33 mouse cellular contexts compared by ENCODE assay signal in the genomic region with DNA sequence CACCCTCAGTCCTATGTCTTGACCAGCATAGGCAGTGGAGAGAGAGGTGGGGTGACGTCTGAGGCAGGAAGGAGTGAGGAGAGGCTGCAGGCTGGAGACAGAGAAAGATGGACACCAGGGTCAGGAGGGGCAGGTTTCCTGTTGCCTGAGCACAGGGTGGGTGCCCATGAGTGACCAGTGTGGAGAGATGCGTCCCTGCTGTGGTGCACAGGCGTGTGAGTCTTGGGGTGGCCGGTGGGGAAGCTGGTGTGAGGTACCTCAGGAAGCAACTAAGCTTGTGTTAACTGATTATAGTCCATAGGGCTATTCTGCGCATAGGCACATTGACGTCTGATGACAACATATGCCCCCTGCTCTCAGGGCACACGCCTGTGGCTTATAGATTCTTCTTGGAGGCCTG. TPM values are rescaled to one million over a fixed set of nuclear protein-coding genes. Genes with fewer than 3 reads are reported as not detected.
DNase-seq lines count a peak whose midpoint lies in the region; ATAC-seq and TF ChIP-seq lines count a peak whose summit lies in the region.
"Had no signal": no experiment of that assay in that cellular context is flagged by ENCODE, and none has a peak within 500 bp of the region (broad histone marks: within the 10 kb centered on the region; RNA-seq: fewer than 3 reads in every experiment).

No protein-coding gene starts in this region.

- H3K27ac ChIP-seq in heart, embryonic 11.5 days (ENCODE audit: low read depth, low read length), result no peak overlapping the region
- no peak overlapping the region for H3K27ac ChIP-seq in kidney, embryonic 14.5 days (ENCODE audit: low read depth, low read length)
- H3K27ac ChIP-seq in midbrain, embryonic 10.5 days (replicated peaks), result no peak overlapping the region
- H3K27ac ChIP-seq in midbrain, embryonic 16.5 days (ENCODE audit: low read length), result no peak overlapping the region
- H3K27ac ChIP-seq: embryonic facial prominence, embryonic 12.5 days; gastrocnemius, adult 2 months; heart, embryonic 15.5 days; hindbrain, embryonic 12.5 days; limb, embryonic 12.5 days; midbrain, embryonic 12.5 days; neural tube, embryonic 13.5 days; stomach, postnatal 0 days had no signal

- H3K4me1 ChIP-seq in heart, embryonic 11.5 days (ENCODE audit: control insufficient read depth, insufficient read depth, low read length), result peaks cover 5% of the 10 kb centered on the region
- peaks cover 10% of the 10 kb centered on the region for H3K4me1 ChIP-seq in kidney, embryonic 14.5 days (ENCODE audit: control insufficient read depth, insufficient read depth, low read length)
- peaks cover 9% of the 10 kb centered on the region for H3K4me1 ChIP-seq in midbrain, embryonic 10.5 days
- peaks cover 8% of the 10 kb centered on the region for H3K4me1 ChIP-seq in midbrain, embryonic 16.5 days (ENCODE audit: control insufficient read depth, insufficient read depth, low read length)
- no peaks in the 10 kb centered on the region for H3K4me1 ChIP-seq in G1E (ENCODE audit: insufficient read depth, low read depth, low read length)

- H3K9me3 ChIP-seq in heart, embryonic 11.5 days (replicated peaks; ENCODE audit: control insufficient read depth, low read length), result no peaks in the 10 kb centered on the region; the same call in 1 of the 2 replicates
- peaks cover 7% of the 10 kb centered on the region; the same call in 1 of the 2 replicates for H3K9me3 ChIP-seq in kidney, embryonic 14.5 days (ENCODE audit: control insufficient read depth, low read length)
- peaks cover 7% of the 10 kb centered on the region for H3K9me3 ChIP-seq in midbrain, embryonic 10.5 days (replicated peaks)
- no peaks in the 10 kb centered on the region for H3K9me3 ChIP-seq in midbrain, embryonic 16.5 days (replicated peaks; ENCODE audit: control insufficient read depth, low read length, poor library complexity, severe bottlenecking)
- peaks cover 94% of the 10 kb centered on the region for H3K9me3 ChIP-seq in G1E (replicated peaks)
- H3K9me3 ChIP-seq: embryonic facial prominence, embryonic 12.5 days; heart, embryonic 15.5 days; hindbrain, embryonic 12.5 days; neural tube, embryonic 13.5 days had no signal

- H3K36me3 ChIP-seq in heart, embryonic 11.5 days (ENCODE audit: control insufficient read depth, insufficient read depth, low read length), result no peaks in the 10 kb centered on the region
- no peaks in the 10 kb centered on the region for H3K36me3 ChIP-seq in kidney, embryonic 14.5 days (ENCODE audit: control insufficient read depth, insufficient read depth, low read length)
- H3K36me3 ChIP-seq in midbrain, embryonic 10.5 days, result no peaks in the 10 kb centered on the region
- H3K36me3 ChIP-seq in midbrain, embryonic 16.5 days (ENCODE audit: control insufficient read depth, insufficient read depth, low read length), result no peaks in the 10 kb centered on the region
- H3K36me3 ChIP-seq in G1E (replicated peaks), result no peaks in the 10 kb centered on the region
- H3K36me3 ChIP-seq: embryonic facial prominence, embryonic 12.5 days; heart, embryonic 15.5 days; hindbrain, embryonic 12.5 days; limb, embryonic 12.5 days; midbrain, embryonic 12.5 days; neural tube, embryonic 13.5 days had no signal

- no peak for ATAC-seq in heart, embryonic 11.5 days (replicated peaks; ENCODE audit: insufficient number of reproducible peaks, low FRiP score, low TSS enrichment)
- ATAC-seq in kidney, embryonic 14.5 days (ENCODE audit: low FRiP score, low TSS enrichment), result no peak
- no peak for ATAC-seq in midbrain, embryonic 16.5 days
- ATAC-seq in G1E (ENCODE audit: extremely low read depth, insufficient number of reproducible peaks, low FRiP score, poor library complexity, severe bottlenecking), result no peak
- ATAC-seq: forebrain, embryonic 16.5 days; Patski had no signal

- WGBS in heart, embryonic 11.5 days (ENCODE audit: insufficient replicate concordance), result 75% methylated on average over 7 of the region's 7 CpGs
- WGBS in kidney, embryonic 14.5 days, result 76% methylated on average over 7 of the region's 7 CpGs
- WGBS in midbrain, embryonic 10.5 days, result 93% methylated on average over 7 of the region's 7 CpGs
- WGBS in midbrain, embryonic 16.5 days, result 86% methylated on average over 7 of the region's 7 CpGs

- H3K4me3 ChIP-seq in heart, embryonic 11.5 days (ENCODE audit: low read depth, low read length), result no peak overlapping the region
- no peak overlapping the region for H3K4me3 ChIP-seq in kidney, embryonic 14.5 days (ENCODE audit: low read length)
- no peak overlapping the region for H3K4me3 ChIP-seq in midbrain, embryonic 10.5 days
- no peak overlapping the region for H3K4me3 ChIP-seq in midbrain, embryonic 16.5 days (ENCODE audit: low read depth, low read length)
- H3K4me3 ChIP-seq in G1E (ENCODE audit: low read depth, low read length), result peak overlapping the region; percentile 5; the same call in 1 of the 2 replicates
- H3K4me3 ChIP-seq: embryonic facial prominence, embryonic 12.5 days; gastrocnemius, adult 2 months; heart, embryonic 15.5 days; hindbrain, embryonic 12.5 days; limb, embryonic 12.5 days; midbrain, embryonic 12.5 days; neural tube, embryonic 13.5 days had no signal

- H3K9ac ChIP-seq in heart, embryonic 11.5 days (ENCODE audit: low read depth, low read length), result no peak overlapping the region
- H3K9ac ChIP-seq in kidney, embryonic 14.5 days (ENCODE audit: low read depth, low read length), result no peak overlapping the region
- H3K9ac ChIP-seq in midbrain, embryonic 16.5 days (ENCODE audit: low read depth, low read length), result no peak overlapping the region
- H3K9ac ChIP-seq: embryonic facial prominence, embryonic 12.5 days; heart, embryonic 15.5 days; hindbrain, embryonic 12.5 days; limb, embryonic 12.5 days; midbrain, embryonic 12.5 days; neural tube, embryonic 13.5 days had no signal

- no peak for TF ChIP-seq CTCF in G1E (IDR thresholded peaks at IDR 0.05; ENCODE audit: low read depth, low read length)

- H3K27me3 ChIP-seq in heart, embryonic 11.5 days (ENCODE audit: control insufficient read depth, insufficient read depth, low read length), result peaks cover 5% of the 10 kb centered on the region; the same call in 1 of the 2 replicates
- H3K27me3 ChIP-seq in kidney, embryonic 14.5 days (ENCODE audit: control insufficient read depth, insufficient read depth, low read length), result peaks cover 15% of the 10 kb centered on the region
- H3K27me3 ChIP-seq in midbrain, embryonic 10.5 days (ENCODE audit: low read depth, poor library complexity, severe bottlenecking), result 0 out of 2 replicates have a peak, but pooled peaks cover 4% of the 10 kb centered on the region
- no peaks in the 10 kb centered on the region for H3K27me3 ChIP-seq in midbrain, embryonic 16.5 days (ENCODE audit: control insufficient read depth, insufficient read depth, low read depth, low read length)
- no peaks in the 10 kb centered on the region for H3K27me3 ChIP-seq in G1E (ENCODE audit: insufficient read depth, low read length)
- H3K27me3 ChIP-seq: embryonic facial prominence, embryonic 12.5 days had no signal

- DNase-seq in heart, adult 11 months, result peak; percentile 86
- peak; percentile 15 for DNase-seq in kidney, adult 18-20 months
- peak; percentile 9 for DNase-seq in midbrain, embryonic 10.5 days (ENCODE audit: low spot score)
- DNase-seq in G1E (ENCODE audit: low spot score), result no peak
- DNase-seq in adrenal gland, postnatal 25 days, result no peak
- DNase-seq: adrenal gland, postnatal 10 days; cerebellum, adult 11-12 months; cerebellum, adult 9-11 months; embryo, embryonic 11 days; gastrocnemius, adult 2 months; gastrocnemius, postnatal 36 days; layer of hippocampus, adult 9-11 months; lung, postnatal 36 days; retina, postnatal 1 day; thymus, postnatal 14 days had no signal

- no peak overlapping the region for H3K4me2 ChIP-seq in heart, embryonic 11.5 days
- H3K4me2 ChIP-seq in kidney, embryonic 14.5 days (replicated peaks; ENCODE audit: low read depth, low read length), result no peak overlapping the region
- no peak overlapping the region for H3K4me2 ChIP-seq in midbrain, embryonic 16.5 days (ENCODE audit: low read length)
- H3K4me2 ChIP-seq: embryonic facial prominence, embryonic 12.5 days; heart, embryonic 15.5 days; hindbrain, embryonic 12.5 days; limb, embryonic 12.5 days; midbrain, embryonic 12.5 days; neural tube, embryonic 13.5 days had no signal

RNA-seq across cellular contexts. Expression of a gene that starts 26.2 kb away (rescaled TPM):
- not detected in 2 replicates for polyA plus RNA-seq in heart, embryonic 11.5 days (2014; fragmentation: Nextera tagmentation; extraction: Ambion mirVana)
- 0.60 and 3.0 TPM in 2 replicates for polyA plus RNA-seq in kidney, embryonic 14.5 days (2014; fragmentation: Nextera tagmentation; extraction: Ambion mirVana)
- polyA plus RNA-seq in midbrain, embryonic 10.5 days (2016; fragmentation: Nextera tagmentation; extraction: Ambion mirVana), result not detected in 2 replicates
- not detected in 2 replicates for polyA plus RNA-seq in midbrain, embryonic 16.5 days (2015; fragmentation: Nextera tagmentation; extraction: Ambion mirVana)
- total RNA-seq in G1E (2014; fragmentation: Nextera tagmentation), result not detected in 2 replicates
- 0.11 TPM in 1 of 2 replicates, not detected in the other for total RNA-seq in G1E (2017)
- polyA plus RNA-seq in G1E (2012), result not detected in 2 replicates
- 420 and 690 TPM in 2 replicates for total RNA-seq in adrenal gland, postnatal 25 days (2021)
- total RNA-seq: left cerebral cortex, postnatal 10 days; megakaryocyte, adult 5-6 weeks; MEL had no signal
- polyA plus RNA-seq: embryonic facial prominence, embryonic 12.5 days; forebrain, embryonic 16.5 days; hindbrain, embryonic 12.5 days; lung, embryonic 16.5 days; midbrain, embryonic 12.5 days; neural tube, embryonic 13.5 days; Patski had no signal

RNA-seq across cellular contexts. Expression of a gene that starts 39.7 kb away (rescaled TPM):
- polyA plus RNA-seq in heart, embryonic 11.5 days (2014; fragmentation: Nextera tagmentation; extraction: Ambion mirVana), result not detected in 2 replicates
- 0.26 TPM in 1 of 2 replicates, not detected in the other for polyA plus RNA-seq in kidney, embryonic 14.5 days (2014; fragmentation: Nextera tagmentation; extraction: Ambion mirVana)
- 0.28 and 0.43 TPM in 2 replicates for polyA plus RNA-seq in midbrain, embryonic 10.5 days (2016; fragmentation: Nextera tagmentation; extraction: Ambion mirVana)
- 0.30 TPM in 1 of 2 replicates, not detected in the other for polyA plus RNA-seq in midbrain, embryonic 16.5 days (2015; fragmentation: Nextera tagmentation; extraction: Ambion mirVana)
- total RNA-seq in G1E (2014; fragmentation: Nextera tagmentation) (not detected in 2 replicates), G1E (2017) (0.11 TPM in 1 of 2 replicates, not detected in the other)
- polyA plus RNA-seq in G1E (2012), result not detected in 2 replicates
- 2.6 and 3.5 TPM in 2 replicates for total RNA-seq in adrenal gland, postnatal 25 days (2021)
- total RNA-seq: gastrocnemius, adult 2 months; MEL had no signal
- polyA plus RNA-seq: embryonic facial prominence, embryonic 12.5 days; forebrain, embryonic 16.5 days; limb, embryonic 12.5 days had no signal

RNA-seq across cellular contexts. Expression of a gene that starts 59.7 kb away (rescaled TPM):
- polyA plus RNA-seq in heart, embryonic 11.5 days (2014; fragmentation: Nextera tagmentation; extraction: Ambion mirVana), result 0.39 and 0.42 TPM in 2 replicates
- 0.07 and 0.08 TPM in 2 replicates for polyA plus RNA-seq in kidney, embryonic 14.5 days (2014; fragmentation: Nextera tagmentation; extraction: Ambion mirVana)
- 0.07 and 0.11 TPM in 2 replicates for polyA plus RNA-seq in midbrain, embryonic 10.5 days (2016; fragmentation: Nextera tagmentation; extraction: Ambion mirVana)
- polyA plus RNA-seq in midbrain, embryonic 16.5 days (2015; fragmentation: Nextera tagmentation; extraction: Ambion mirVana), result 0.06 and 0.11 TPM in 2 replicates
- total RNA-seq in G1E (2014; fragmentation: Nextera tagmentation), result not detected in 2 replicates
- not detected in 2 replicates for total RNA-seq in G1E (2017)
- polyA plus RNA-seq in G1E (2012), result not detected in 2 replicates
- total RNA-seq in adrenal gland, postnatal 25 days (2021), result 0.09 TPM in 1 of 2 replicates, not detected in the other
- total RNA-seq: left cerebral cortex, postnatal 10 days; megakaryocyte, adult 5-6 weeks; MEL had no signal
- polyA plus RNA-seq: forebrain, embryonic 16.5 days; midbrain, embryonic 12.5 days; Patski; spleen, adult 2 months; stomach, postnatal 0 days; urinary bladder, adult 2 months had no signal

Comparison
In these comparisons a context has a peak if more than half of its experiments do, and no peak if none do; other contexts are left out.
1. DNase-seq: peak in heart, adult 11 months (single experiment), kidney, adult 18-20 months (single experiment) and midbrain, embryonic 10.5 days (single experiment); none in G1E (single experiment) and adrenal gland, postnatal 25 days (single experiment).